Mouse (Mus musculus) hindlimb bud, embryonic 11.5 days (tissue): Measurements from ENCODE around the gene Gm26620.

ENCODE experiments used
- DNase-seq: peaks from one replicate; pipeline ENCODE4 v3.0.0-alpha.2; 2012; ENCODE audit warnings: low read depth, low spot score; ENCODE audit errors: extremely low spot score

Gene Gm26620

DNA sequence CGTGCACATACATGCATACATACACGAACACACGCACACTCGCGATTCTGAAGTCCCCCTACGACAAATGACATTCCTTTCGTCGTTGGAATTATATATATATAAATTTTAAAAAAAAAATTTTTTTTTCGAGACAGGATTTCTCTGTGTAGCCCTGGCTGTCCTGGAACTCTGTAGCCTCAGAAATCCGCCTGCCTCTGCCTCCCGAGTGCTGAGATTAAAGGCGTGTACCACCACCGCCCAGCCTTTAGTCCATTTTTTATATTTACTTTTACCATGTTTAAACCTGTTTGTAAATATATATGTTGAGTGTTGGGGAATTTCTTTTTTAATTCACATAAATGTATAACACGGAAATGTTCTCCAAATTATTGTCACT is 16.0 kb upstream of the Gm26620 start:
- no peak for DNase-seq

- no peak for DNase-seq
Measured at GRCm38 (mm10) chr1:170871402-170871801, 13.5 kb upstream of the Gm26620 start.

- DNase-seq: no peak
Measured at GRCm38 (mm10) chr1:170871961-170872360, 12.9 kb upstream of the Gm26620 start.

DNA sequence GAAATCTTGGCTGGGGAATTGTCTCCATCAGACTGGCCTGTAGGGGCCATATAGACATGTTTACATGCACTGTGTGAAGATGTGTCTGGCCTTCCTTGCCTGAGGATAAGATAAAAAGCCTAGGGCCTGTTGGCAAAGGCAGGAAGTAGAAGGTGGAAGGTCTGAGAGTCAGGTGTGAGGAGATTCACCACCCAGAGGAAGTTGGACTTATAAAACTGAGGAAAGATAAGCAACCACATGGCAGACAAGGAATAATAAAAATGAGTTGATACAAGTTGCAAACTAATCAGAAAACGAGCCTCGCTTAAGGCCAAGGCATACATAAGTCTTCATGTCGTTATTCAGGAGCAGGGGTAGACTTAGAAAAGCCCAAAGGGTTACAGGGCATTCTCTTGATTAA is 9.2 kb upstream of the Gm26620 start:
- no peak for DNase-seq

DNA sequence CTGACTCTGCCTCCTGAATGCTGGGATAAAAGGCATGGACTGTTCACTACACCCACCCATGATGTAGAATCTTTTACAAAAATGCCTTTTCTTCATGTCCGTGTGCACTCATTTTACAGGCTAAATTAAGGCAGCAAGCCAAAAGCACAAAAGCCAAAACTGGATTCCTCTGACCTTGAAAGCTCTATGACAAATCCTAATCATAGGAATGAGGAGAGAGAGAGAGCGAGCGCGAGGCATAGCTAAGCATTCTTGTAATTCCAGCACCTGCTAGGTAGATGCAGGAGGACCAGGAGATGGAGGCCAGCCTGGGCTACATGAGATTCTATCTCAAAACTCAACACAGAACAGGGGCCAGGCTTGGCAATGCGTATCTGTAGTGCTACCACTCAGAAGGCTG is 8.0 kb upstream of the Gm26620 start:
- DNase-seq: no peak

DNA sequence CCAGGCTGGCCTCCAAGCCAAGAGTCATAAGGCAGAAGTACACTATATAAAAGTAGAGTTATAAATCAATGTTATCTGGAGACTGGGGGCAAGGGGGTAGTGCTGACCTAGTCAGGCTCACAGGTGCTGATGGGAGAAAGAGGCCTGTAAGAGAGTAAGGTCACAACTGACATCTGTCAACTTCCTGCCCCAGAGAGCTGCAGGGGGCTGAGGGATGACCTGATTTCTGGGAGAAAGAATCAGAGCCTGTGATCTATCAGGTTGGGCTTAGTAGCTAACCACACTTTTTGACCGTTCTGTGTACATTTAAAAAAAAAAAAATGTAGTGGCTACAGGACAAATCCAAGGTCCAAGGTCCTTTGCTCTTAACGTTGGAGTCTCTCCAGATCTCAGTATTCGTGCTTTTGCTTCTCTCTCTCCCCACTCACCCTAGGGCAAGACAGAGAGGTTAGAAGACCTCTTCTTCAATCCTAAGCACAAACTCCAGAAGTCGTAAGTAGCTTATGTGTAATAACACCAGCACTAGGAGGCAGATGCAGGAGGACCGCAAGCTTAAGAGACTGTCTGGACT is 1.9 kb upstream of the Gm26620 start:
- DNase-seq: no peak

DNA sequence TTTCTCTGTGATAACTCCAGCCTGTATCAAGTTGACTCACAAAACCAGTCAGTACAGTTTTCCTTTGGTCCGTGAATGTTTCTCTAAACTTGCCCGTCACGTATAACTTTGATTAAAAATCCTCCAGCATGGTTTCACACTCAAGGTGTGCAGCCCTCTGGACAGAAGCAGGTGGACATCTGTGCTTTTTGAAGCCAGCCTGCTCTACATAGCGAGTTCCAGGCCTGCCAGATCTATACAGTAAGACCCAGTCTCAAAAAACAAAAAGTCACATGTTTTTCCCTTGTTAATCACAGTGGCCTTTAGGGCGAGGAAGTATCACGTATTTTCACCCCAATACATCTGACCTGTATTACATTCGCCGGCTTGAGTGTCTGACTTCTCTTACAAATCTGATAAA is 475 bp upstream of the Gm26620 start:
- DNase-seq: no peak

- DNase-seq: no peak
Measured at GRCm38 (mm10) chr1:170886044-170886458, 1.2 kb downstream of the Gm26620 start.

DNA sequence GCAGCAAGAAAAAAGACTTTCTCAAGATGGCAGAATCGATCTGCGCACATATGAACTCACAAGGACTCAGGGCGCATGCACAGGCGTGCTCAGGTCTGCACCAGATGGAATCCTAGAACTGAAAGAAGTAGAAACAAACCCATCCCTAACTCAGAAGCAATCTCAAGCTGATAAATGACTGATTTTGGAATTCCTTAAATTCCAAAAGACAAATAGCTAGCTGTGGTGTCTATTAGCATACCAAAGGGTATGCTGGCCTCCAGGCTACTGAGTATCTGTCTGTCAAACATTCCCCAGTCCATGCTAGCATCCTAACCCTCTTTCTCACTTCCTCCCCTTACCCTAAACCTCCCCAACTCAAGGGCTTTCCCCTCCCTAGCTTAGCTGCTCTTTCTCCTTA is 4.4 kb downstream of the Gm26620 start:
- no peak for DNase-seq

DNA sequence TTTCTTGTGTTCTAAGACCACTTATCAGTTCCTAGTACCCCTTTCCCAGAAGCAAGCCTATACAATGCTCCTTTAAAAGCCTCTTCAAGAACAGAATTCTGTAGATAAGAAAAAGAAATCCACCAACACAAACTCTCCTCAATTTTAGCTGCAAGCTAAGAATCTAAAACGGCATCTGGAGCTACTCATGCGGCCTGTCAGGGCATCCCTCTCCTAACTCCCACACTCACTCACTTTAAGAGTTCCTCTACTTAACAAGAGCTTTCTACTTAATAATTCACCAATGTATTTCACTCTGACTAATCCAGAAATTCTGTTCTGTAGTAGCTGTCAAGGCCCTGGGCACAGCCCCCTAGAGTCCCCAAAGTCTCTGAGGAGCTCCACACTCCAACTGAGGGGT is 6.8 kb downstream of the Gm26620 start:
- DNase-seq: no peak

- no peak for DNase-seq
Measured at GRCm38 (mm10) chr1:170892279-170892678, 7.4 kb downstream of the Gm26620 start.

GRCm38 (mm10) chr1:170894603-170895602 is 10.0 kb downstream of the Gm26620 start:
- DNase-seq: peak; percentile 41

DNA sequence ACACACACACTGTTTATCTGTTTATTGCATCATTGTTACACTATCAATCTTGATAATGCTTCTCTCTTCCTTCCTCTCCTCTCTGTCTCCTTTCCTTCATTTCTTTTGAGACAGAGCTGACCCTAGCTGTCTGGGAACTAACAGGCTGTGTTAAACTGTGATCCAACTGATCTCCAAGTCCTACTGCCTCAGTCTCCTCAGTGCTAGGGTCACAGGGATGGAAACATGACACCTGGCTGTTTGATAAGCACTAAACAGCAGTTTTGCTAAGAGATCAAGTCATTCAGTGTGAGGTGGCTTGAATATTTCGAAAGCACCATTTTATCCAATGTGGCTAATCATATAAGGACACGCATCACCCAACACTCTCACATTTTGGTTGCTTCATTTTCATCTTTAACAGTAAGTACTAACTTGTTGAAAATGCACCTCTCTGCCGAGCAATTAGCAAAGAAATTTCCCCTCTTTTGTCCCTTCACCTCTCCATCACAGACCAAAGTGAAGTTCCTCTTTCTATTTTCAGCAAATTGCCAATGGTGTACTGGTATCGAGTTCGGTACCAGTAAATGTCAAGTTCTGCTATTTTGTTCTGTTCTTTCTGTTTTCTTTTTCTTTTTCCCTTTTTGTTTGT is 11.9 kb downstream of the Gm26620 start:
- no peak for DNase-seq

DNA sequence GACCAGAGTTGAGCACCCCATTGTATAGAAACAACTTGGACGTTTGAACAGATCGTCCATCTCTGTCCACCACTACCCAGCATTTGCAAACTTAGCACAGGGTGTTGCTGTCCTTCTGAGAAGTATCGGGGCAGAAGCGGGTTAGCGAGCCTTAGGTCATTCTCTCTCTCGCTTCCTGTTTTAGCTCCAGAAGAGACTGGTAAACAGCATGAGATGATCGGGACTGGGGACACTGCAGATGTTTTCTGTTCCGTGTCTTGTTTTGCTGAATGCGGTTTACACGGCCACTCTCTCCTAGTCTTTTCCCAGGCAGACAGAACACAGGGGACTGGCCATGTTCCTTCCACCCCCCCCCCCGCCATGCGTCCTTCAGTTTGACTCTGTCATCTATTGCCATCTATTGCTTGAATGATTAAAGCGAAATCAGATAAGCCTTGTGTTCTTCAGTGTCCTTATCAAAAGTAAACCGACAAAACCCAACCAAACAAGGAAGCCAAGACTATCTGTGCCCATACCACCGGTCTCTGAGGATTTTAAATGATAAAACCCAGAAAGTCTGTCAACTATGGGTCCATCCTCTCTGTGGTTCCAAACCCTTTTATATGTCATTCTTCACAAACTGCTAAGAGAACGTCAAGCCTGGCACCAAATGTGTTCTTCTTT is 13.7 kb downstream of the Gm26620 start:
- no peak for DNase-seq

- peak; percentile 69 for DNase-seq
Measured at GRCm38 (mm10) chr1:170900799-170901467, 16.1 kb downstream of the Gm26620 start.

DNA sequence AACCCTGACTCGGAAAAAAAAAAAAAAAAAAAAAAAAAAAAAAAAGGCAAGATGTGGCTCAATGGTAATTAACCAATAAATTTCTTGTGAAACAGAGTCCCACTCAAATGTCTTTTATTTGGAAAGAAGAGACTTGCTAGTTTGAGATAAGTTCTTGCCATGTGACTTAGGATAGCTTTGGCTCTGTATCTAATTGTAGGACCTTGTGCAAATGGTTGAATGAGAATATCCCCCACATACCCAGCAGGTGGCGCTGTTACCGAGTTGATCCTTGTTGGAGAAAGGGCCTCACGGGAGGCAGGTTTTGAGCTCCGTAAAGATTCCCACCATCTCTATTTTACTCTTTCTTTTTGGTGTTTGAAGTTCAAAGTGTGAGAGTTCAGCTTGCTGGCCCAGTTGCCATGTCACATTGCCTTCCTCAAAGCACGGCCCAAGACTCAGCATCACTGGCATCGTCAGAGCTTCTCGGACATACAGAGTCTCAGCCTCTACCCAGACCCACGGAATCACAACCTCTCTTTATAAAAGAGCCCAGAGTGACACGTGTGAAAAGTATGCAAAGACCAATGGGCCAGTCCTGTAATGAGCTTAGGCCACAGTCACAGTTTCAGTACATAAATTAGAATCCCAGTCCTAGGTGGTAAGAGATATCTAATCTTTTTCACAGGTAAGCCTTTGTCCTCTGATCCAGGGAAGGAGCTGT is 16.8 kb downstream of the Gm26620 start:
- DNase-seq: peak; percentile 91

DNA sequence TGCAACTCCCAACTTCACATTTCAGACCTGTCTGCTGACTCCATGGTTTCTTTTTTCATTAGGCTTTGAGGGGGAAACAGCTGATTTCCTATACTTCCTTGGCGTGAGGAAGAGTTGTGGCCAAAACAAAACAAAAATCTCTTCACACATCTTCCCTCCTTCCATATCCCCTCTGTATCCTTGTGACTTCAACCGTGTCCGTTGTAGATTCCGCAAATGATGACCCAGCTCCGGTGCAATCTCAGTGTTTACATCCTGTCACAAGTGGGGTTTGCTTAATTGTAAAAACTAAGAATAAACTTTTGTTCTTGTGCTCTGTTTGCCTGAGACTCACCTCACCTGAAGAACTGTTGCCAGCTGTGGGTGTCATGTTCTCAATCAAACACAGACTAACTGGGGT is 18.6 kb downstream of the Gm26620 start:
- DNase-seq: no peak

GRCm38 (mm10) chr1:170907111-170907455 is 22.2 kb downstream of the Gm26620 start:
- DNase-seq: no peak

GRCm38 (mm10) chr1:170907456-170908191 is 22.8 kb downstream of the Gm26620 start:
- no peak for DNase-seq

- DNase-seq: no peak
Measured at GRCm38 (mm10) chr1:170908341-170908740, 23.5 kb downstream of the Gm26620 start.
